Mouse (Mus musculus): ENCODE measurements at regions not wholly inside any gene's neighbourhood (a gene's known extent, or its start where the extent isn't known, plus 50 kb on each side); places are given as distances from the start of the nearest gene placed in this dataset.

GRCm38 (mm10) chr14:72146381-72146780, 345.3 kb downstream of the Gm9195 start:
- TF ChIP-seq CTCF (IDR thresholded peaks at IDR 0.05; ENCODE audit: borderline replicate concordance, control insufficient read depth, extremely low read depth, insufficient read depth, low read length, poor library complexity): no peak
- TF ChIP-seq POLR2A (IDR thresholded peaks at IDR 0.05; ENCODE audit: control insufficient read depth, extremely low read depth, insufficient read depth, low read length, poor library complexity): no peak

All from thymus, adult 2 months (tissue).